Mouse (Mus musculus): Measurements from ENCODE around the gene Nadk2.

- TF ChIP-seq POLR2A (IDR thresholded peaks at IDR 0.05; ENCODE audit: insufficient read depth, low read depth, low read length) (no peak), CTCF (IDR thresholded peaks at IDR 0.05; ENCODE audit: insufficient read depth, low read depth, low read length) (no peak)
These were observed 53.8 kb downstream of the Nadk2 start for GRCm38 (mm10) chr15:9124856-9125255.
